Comparison of ENCODE assay signal across 16 mouse cellular contexts in genomic region chr5:113223888-113224287, GRCm38 (mm10). TPM values are rescaled to one million over a fixed set of nuclear protein-coding genes. Genes with fewer than 3 reads are reported as not detected.
DNase-seq lines count a peak whose midpoint lies in the region; TF ChIP-seq lines count a peak whose summit lies in the region.
"Had no signal": no experiment of that assay in that cellular context is flagged by ENCODE, and none has a peak within 500 bp of the region (broad histone marks: within the 10 kb centered on the region; RNA-seq: fewer than 3 reads in every experiment).

No protein-coding gene starts in this region.

- no peak overlapping the region for H3K4me3 ChIP-seq in liver, adult 2 months (ENCODE audit: insufficient read depth, low read depth, low read length)
- H3K4me3 ChIP-seq: midbrain, embryonic 13.5 days; stomach, embryonic 15.5 days had no signal

- TF ChIP-seq POLR2A in liver, adult 2 months (IDR thresholded peaks at IDR 0.05; ENCODE audit: extremely low read depth, insufficient read depth, low read length): no peak

- H3K36me3 ChIP-seq in liver, adult 2 months (ENCODE audit: control insufficient read depth, insufficient read depth, low read length): no peaks in the 10 kb centered on the region
- H3K36me3 ChIP-seq: midbrain, embryonic 13.5 days; stomach, embryonic 15.5 days had no signal

- intact Hi-C loops in left cerebral cortex, postnatal 14 days (cut with DNase I): no loop called here

- whole genome bisulfite sequencing in liver, adult 2 months: 33% methylated on average over 4 of the region's 4 CpGs

- H3K27me3 ChIP-seq in liver, adult 2 months (ENCODE audit: control insufficient read depth, insufficient read depth, low read length): no peaks in the 10 kb centered on the region
- H3K27me3 ChIP-seq: stomach, embryonic 15.5 days had no signal

- H3K79me2 ChIP-seq in liver, adult 2 months (ENCODE audit: control insufficient read depth, insufficient read depth, low read length): no peaks in the 10 kb centered on the region

- TF ChIP-seq CTCF in liver, adult 2 months (IDR thresholded peaks at IDR 0.05; ENCODE audit: low read depth, low read length): no peak

- H3K27ac ChIP-seq in liver, adult 2 months (replicated peaks; ENCODE audit: insufficient read depth, low read depth, low read length): no peak overlapping the region
- H3K27ac ChIP-seq: liver, embryonic 14.5 days; midbrain, embryonic 13.5 days had no signal

- no peak overlapping the region for H3K9ac ChIP-seq in liver, adult 2 months (ENCODE audit: low read depth, low read length)
- H3K9ac ChIP-seq: liver, embryonic 14.5 days; midbrain, embryonic 13.5 days; stomach, embryonic 15.5 days had no signal

- peaks cover 13% of the 10 kb centered on the region for H3K4me1 ChIP-seq in liver, adult 2 months (ENCODE audit: control insufficient read depth, insufficient read depth, low read length)

- DNase-seq in gastrocnemius, postnatal 25 days: peak; percentile 32
- no peak for DNase-seq in gastrocnemius, postnatal 4 days (ENCODE audit: low spot score in 2 of 2)
- DNase-seq in liver, adult 2 months (ENCODE audit: extremely low read depth, low read depth, low spot score): peak; percentile 77
- no peak for DNase-seq in liver
- DNase-seq in brain, adult 2 months (ENCODE audit: low read depth, low spot score): peak; percentile 58
- peak; percentile 35 for DNase-seq in lung, postnatal 10 days
- DNase-seq in left cerebral cortex, postnatal 14 days (ENCODE audit: low spot score in 2 of 2): no peak
- no peak for DNase-seq in retina, embryonic 14.5 days (ENCODE audit: low spot score)
- DNase-seq: adrenal gland, postnatal 25 days; cerebellum, adult 8-10 months had no signal

RNA-seq across cellular contexts. Expression of gene Tmem211, which starts 2.8 kb away (rescaled TPM):
- total RNA-seq in gastrocnemius, postnatal 25 days (2021): not detected
- not detected for total RNA-seq in gastrocnemius, postnatal 4 days (2021)
- total RNA-seq in liver, adult 2 months (2014; rRNA removed): not detected in 2 replicates
- not detected in 2 replicates for polyA plus RNA-seq in liver, adult 2 months (2012; rRNA removed)
- not detected for total RNA-seq in left cerebral cortex, postnatal 14 days (2021)
- total RNA-seq: adrenal gland, postnatal 25 days; heart, postnatal 25 days; left cerebral cortex, postnatal 10 days had no signal
- polyA plus RNA-seq: liver, embryonic 14.5 days; midbrain, embryonic 13.5 days; neural tube, embryonic 14.5 days had no signal

RNA-seq across cellular contexts. Expression of gene 2900026A02Rik, which starts 2.9 kb away (rescaled TPM):
- 10 to 100 TPM; 25.7 to 28.0 TPM for total RNA-seq in gastrocnemius, postnatal 25 days (2021)
- total RNA-seq in gastrocnemius, postnatal 4 days (2021): 10 to 100 TPM; 50.3 to 50.7 TPM
- 8.0 and 15.4 TPM in 2 replicates for total RNA-seq in liver, adult 2 months (2014; rRNA removed)
- 29.2 and 35.8 TPM in 2 replicates for polyA plus RNA-seq in liver, adult 2 months (2012; rRNA removed)
- 10 to 100 TPM; 55.8 to 63.6 TPM for total RNA-seq in left cerebral cortex, postnatal 14 days (2021)

Comparison
In these comparisons a context has a peak if more than half of its experiments do, and no peak if none do; other contexts are left out.
1. DNase-seq: peak in gastrocnemius, postnatal 25 days (single experiment), liver, adult 2 months (single experiment), brain, adult 2 months (single experiment) and lung, postnatal 10 days (single experiment); none in gastrocnemius, postnatal 4 days (0 of 2), liver (single experiment), left cerebral cortex, postnatal 14 days (0 of 2) and retina, embryonic 14.5 days (single experiment).